Mouse (Mus musculus) liver, embryonic 13.5 days (tissue): ENCODE data around the gene Chaf1a. TPM values are rescaled to one million over a fixed set of nuclear protein-coding genes. Genes with fewer than 3 reads are reported as not detected.
"Not testable (repeated sequence)": the region's sequence is repeated elsewhere in the genome, so short reads cannot be mapped to it uniquely, and the experiment has no call there.

Experiments
- ATAC-seq: fragments of 200-750 bp; cut with Nextera tagmentation; 2 replicates; pipeline ENCODE4 v1.8.0; 2017; ENCODE audit warnings: low read depth, mild to moderate bottlenecking, moderate number of reproducible peaks, moderate library complexity
- DNase-seq: peaks from one replicate; pipeline ENCODE4 v3.0.0; 2022
- H3K27ac ChIP-seq: fragments of 300-500 bp; sonication (generic); 2 replicates; pipeline ENCODE4 v1.5.1; 2015; ENCODE audit warnings: moderate library complexity, mild to moderate bottlenecking, inconsistent platforms
- H3K27me3 ChIP-seq: fragments of 300-500 bp; sonication (generic); 2 replicates; pipeline ENCODE4 v1.6.1; 2015; ENCODE audit warnings: mild to moderate bottlenecking, inconsistent platforms
- H3K36me3 ChIP-seq: fragments of 300-500 bp; sonication (generic); 2 replicates; pipeline ENCODE4 v1.6.1; 2015; ENCODE audit warnings: mild to moderate bottlenecking, inconsistent platforms
- H3K4me1 ChIP-seq: fragments of 300-500 bp; sonication (generic); replicated peaks from 2 replicates; pipeline ENCODE4 v1.6.1; 2015; ENCODE audit warnings: inconsistent platforms
- H3K4me2 ChIP-seq: fragments of 300-500 bp; sonication (generic); 2 replicates; pipeline ENCODE4 v1.6.1; 2015; ENCODE audit warnings: inconsistent platforms, mild to moderate bottlenecking, moderate library complexity
- H3K4me3 ChIP-seq: fragments of 300-500 bp; sonication (generic); replicated peaks from 2 replicates; pipeline ENCODE4 v1.5.1; 2015; ENCODE audit warnings: mild to moderate bottlenecking, inconsistent platforms
- H3K9ac ChIP-seq: fragments of 300-500 bp; sonication (generic); 2 replicates; pipeline ENCODE4 v1.6.1; 2015; ENCODE audit warnings: mild to moderate bottlenecking, inconsistent platforms
- H3K9me3 ChIP-seq: fragments of 300-500 bp; sonication (generic); replicated peaks from 2 replicates; pipeline ENCODE4 v1.6.1; 2016; ENCODE audit warnings: inconsistent platforms
- WGBS: fragments of 180-500 bp; shearing (Covaris S2); methylation state at CpG from one replicate; pipeline ENCODE4 v1.1.7; 2015; ENCODE audit not compliant: insufficient replicate concordance; 5-methylcytosine and 5-hydroxymethylcytosine counted together
- polyA plus RNA-seq: library from polyadenylated mRNA; unstranded; fragments of >200 nt; fragmentation: Nextera tagmentation; extraction: Ambion mirVana; gene quantifications from 2 replicates; pipeline ENCODE4 v1.2.1, GENCODE M21; 2015

The Chaf1a gene
- polyA plus RNA-seq, 1 experiment from 2014 or later = 19.8 TPM

DNA sequence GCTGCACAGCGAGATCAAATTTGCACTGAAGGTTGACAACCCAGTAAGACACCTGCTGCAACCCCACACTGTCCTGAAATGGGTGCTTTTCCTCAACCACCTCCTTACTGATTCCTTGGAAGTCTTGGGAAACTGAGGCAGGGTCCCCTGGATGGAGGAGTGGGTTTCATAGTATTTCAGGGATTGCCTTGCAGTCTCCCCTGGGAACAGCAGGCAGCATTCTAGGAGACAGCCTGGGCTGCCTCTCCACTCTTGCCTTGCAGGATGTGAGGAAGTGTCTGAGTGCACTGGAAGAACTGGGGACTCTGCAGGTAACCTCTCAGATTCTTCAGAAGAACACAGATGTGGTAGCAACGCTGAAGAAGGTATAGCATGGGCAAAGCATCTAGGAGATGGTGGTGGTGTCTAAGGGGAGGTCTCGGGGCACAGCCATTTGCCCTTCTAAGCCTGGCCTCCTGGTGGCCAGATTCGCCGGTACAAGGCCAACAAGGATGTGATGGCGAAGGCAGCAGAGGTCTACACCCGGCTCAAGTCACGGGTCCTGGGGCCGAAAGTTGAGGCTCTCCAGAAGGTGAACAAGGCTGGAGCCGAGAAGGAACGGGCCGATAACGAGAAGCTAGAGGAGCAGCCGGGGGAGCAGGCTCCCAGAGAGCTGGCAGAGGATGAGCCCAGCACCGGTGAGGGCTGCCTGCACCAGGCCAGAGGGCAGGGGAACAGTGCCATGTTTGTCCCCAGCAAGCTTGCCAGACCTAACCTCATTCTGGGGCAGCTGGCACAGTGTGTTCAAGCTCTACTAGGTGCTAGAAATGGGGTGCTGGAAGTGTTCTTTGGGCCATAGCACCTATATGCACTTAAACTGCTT lies 58.7 kb downstream of the Chaf1a start:
- Histone ChIP-seq H3K27me3 (no peaks in the 10 kb centered on the region), H3K4me2 (no peak overlapping the region), H3K4me3 (no peak overlapping the region), H3K9me3 (no peaks in the 10 kb centered on the region), H3K27ac (no peak overlapping the region), H3K4me1 (no peaks in the 10 kb centered on the region), H3K9ac (no peak overlapping the region), H3K36me3 (peaks cover 94% of the 10 kb centered on the region)
- ATAC-seq = no peak
- no peak for DNase-seq
- WGBS = 91% methylated on average over 15 of the region's 15 CpGs

DNA sequence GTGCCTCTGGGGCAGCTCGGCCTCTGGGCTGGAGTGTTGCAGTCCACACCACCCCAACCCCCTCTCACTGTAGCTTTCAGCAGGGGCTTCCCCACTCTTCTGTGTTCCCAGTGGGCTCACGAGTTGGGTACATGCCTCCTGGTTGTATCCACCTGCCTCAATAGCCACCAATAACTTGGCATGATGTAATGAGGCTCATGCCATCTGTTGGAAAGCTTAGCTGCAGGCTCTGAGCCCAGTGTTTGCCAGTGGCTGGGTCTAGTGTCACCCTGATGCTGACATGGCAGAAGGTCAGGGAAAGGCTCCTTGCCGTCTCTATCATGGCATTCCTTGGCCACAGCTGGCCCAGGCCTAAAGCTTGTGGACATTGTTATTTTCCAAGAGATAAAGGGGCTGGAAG lies 60.6 kb downstream of the Chaf1a start:
- peaks cover 82% of the 10 kb centered on the region for H3K36me3 ChIP-seq
- H3K9me3 ChIP-seq = no peaks in the 10 kb centered on the region
- WGBS = 81% methylated on average over 3 of the region's 3 CpGs
- H3K4me3 ChIP-seq = no peak overlapping the region
- H3K4me1 ChIP-seq = no peaks in the 10 kb centered on the region
- DNase-seq (no peak), ATAC-seq (no peak)
- no peak overlapping the region for H3K4me2 ChIP-seq
- H3K27ac ChIP-seq = no peak overlapping the region
- H3K9ac ChIP-seq = no peak overlapping the region
- no peaks in the 10 kb centered on the region for H3K27me3 ChIP-seq

- H3K4me1 ChIP-seq = no peaks in the 10 kb centered on the region
- H3K36me3 ChIP-seq = peaks cover 69% of the 10 kb centered on the region
- DNase-seq (no peak), ATAC-seq (no peak)
- H3K4me2 ChIP-seq = no peak overlapping the region
- H3K9me3 ChIP-seq = no peaks in the 10 kb centered on the region
- H3K27ac ChIP-seq = no peak overlapping the region
- WGBS = 72% methylated on average over 5 of the region's 5 CpGs
- H3K27me3 ChIP-seq = no peaks in the 10 kb centered on the region
- no peak overlapping the region for H3K4me3 ChIP-seq
- H3K9ac ChIP-seq = no peak overlapping the region
These were observed 61.9 kb downstream of the Chaf1a start for GRCm38 (mm10) chr17:56102158-56102557.

DNA sequence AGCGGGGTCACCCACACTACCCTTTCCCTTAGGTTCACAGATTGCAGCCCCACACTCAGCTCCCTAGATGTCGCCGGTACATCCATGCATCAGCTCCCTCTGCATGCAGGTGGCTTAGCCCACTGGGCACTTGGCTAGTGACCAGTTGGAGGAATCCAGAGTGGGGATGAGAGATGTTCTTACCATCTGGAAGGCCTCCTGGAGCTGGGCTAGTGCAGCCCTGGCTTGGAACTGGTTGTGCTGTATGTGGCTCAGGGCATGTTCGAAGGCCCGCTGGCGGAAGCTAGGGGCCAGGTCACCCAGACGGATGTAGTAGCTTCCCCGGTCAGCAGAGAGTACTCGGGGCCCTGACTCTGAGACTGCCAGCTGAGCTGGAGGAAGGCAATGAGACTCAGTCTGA lies 62.7 kb downstream of the Chaf1a start:
- Histone ChIP-seq H3K4me1 (no peaks in the 10 kb centered on the region), H3K27ac (no peak overlapping the region), H3K9me3 (no peaks in the 10 kb centered on the region), H3K36me3 (peaks cover 61% of the 10 kb centered on the region), H3K4me2 (no peak overlapping the region), H3K9ac (no peak overlapping the region), H3K4me3 (no peak overlapping the region), H3K27me3 (no peaks in the 10 kb centered on the region)
- no peak for ATAC-seq
- WGBS = 83% methylated on average over 9 of the region's 9 CpGs
- DNase-seq = no peak

GRCm38 (mm10) chr17:56103465-56104285 lies 63.4 kb downstream of the Chaf1a start:
- Histone ChIP-seq H3K4me3 (no peak overlapping the region), H3K4me1 (0 out of 2 replicates have a peak, but pooled peaks cover 2% of the 10 kb centered on the region), H3K27me3 (no peaks in the 10 kb centered on the region), H3K27ac (no peak overlapping the region), H3K9ac (no peak overlapping the region), H3K9me3 (no peaks in the 10 kb centered on the region), H3K36me3 (peaks cover 53% of the 10 kb centered on the region), H3K4me2 (no peak overlapping the region)
- DNase-seq (no peak), ATAC-seq (no peak)
- 86% methylated on average over 8 of the region's 8 CpGs for WGBS

DNA sequence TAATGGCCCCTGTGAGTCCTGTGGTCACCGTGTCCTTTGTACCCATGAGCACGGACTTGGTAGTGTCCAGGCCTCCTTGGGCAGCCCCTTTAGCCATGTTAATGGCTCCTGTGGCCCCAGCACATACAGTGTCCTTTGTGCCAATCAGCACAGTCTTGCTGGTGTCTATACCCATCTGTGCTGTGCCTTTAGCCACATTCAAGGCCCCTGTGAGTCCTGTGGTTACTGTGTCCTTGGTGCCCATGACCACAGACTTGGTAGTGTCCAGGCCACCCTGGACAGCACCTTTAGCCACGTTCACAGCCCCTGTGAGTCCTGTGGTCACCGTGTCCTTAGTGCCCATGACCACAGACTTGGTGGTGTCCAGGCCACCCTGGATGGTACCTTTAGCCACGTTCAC lies 64.6 kb downstream of the Chaf1a start:
- H3K9ac ChIP-seq, ATAC-seq, H3K27ac ChIP-seq, H3K4me3 ChIP-seq, H3K9me3 ChIP-seq, H3K27me3 ChIP-seq, DNase-seq, H3K4me1 ChIP-seq, H3K4me2 ChIP-seq: not testable (repeated sequence)
- 64% methylated on average over 2 of the region's 5 CpGs for WGBS
- peaks cover 43% of the 10 kb centered on the region for H3K36me3 ChIP-seq

GRCm38 (mm10) chr17:56106436-56106835 lies 66.2 kb downstream of the Chaf1a start:
- WGBS = 81% methylated on average over 4 of the region's 4 CpGs

DNA sequence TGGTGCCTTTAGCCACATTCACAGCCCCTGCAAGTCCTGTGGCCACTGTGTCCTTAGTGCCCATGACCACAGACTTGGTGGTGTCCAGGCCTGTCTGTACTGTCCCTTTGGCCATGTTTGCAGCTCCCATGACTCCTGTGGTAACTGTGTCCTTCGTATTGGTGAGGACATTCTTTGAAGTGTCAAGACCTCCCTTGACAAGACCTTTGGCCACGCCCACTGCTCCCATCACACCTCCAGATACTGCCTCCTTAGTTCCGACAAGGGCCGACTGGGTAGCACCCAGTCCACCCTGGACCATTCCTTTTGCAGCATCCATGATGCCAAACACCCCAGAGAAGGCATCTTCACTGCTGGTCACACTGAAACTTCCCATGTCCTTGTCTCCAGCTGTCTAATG lies 66.7 kb downstream of the Chaf1a start:
- WGBS = 59% methylated on average over 4 of the region's 4 CpGs
- Histone ChIP-seq H3K27me3 (no peaks in the 10 kb centered on the region), H3K9ac (no peak overlapping the region), H3K4me1 (0 out of 2 replicates have a peak, but pooled peaks cover 3% of the 10 kb centered on the region), H3K36me3 (peaks cover 21% of the 10 kb centered on the region), H3K4me3 (no peak overlapping the region), H3K9me3 (no peaks in the 10 kb centered on the region), H3K4me2 (no peak overlapping the region), H3K27ac (no peak overlapping the region)
- DNase-seq (no peak), ATAC-seq (no peak)

More at GRCm38 (mm10) chr17:56106436-56106835, 66.2 kb downstream of the Chaf1a start:
- not testable (repeated sequence) for H3K4me2 ChIP-seq, H3K27me3 ChIP-seq, H3K9ac ChIP-seq, H3K9me3 ChIP-seq, H3K4me1 ChIP-seq, DNase-seq, H3K4me3 ChIP-seq, H3K27ac ChIP-seq, ATAC-seq
- H3K36me3 ChIP-seq = peaks cover 27% of the 10 kb centered on the region

DNA sequence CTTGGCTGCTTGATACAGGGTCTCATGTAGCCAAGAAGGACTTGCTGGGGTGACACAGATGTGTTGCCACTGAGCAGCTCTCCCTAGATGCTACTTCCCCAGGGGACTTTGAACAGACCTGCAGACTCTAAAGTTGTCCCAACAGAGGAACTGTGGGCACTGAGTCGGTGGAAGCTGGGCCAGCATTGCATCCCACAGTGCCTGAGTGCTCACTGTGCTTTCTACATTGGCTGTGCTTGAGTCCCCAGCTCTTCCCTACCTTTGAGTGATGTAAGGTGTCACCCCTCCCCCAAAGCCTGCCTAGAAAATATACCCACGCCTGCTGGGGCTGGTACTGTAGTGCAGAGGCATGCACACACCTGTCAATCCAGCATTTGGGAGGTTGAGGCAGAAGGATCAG lies 67.5 kb downstream of the Chaf1a start:
- 61% methylated on average over 2 of the region's 2 CpGs for WGBS
- DNase-seq (no peak), ATAC-seq (no peak)
- Histone ChIP-seq H3K27ac (no peak overlapping the region), H3K4me3 (no peak overlapping the region), H3K4me1 (0 out of 2 replicates have a peak, but pooled peaks cover 3% of the 10 kb centered on the region), H3K27me3 (no peaks in the 10 kb centered on the region), H3K9me3 (no peaks in the 10 kb centered on the region), H3K36me3 (peaks cover 14% of the 10 kb centered on the region), H3K4me2 (no peak overlapping the region), H3K9ac (no peak overlapping the region)

DNA sequence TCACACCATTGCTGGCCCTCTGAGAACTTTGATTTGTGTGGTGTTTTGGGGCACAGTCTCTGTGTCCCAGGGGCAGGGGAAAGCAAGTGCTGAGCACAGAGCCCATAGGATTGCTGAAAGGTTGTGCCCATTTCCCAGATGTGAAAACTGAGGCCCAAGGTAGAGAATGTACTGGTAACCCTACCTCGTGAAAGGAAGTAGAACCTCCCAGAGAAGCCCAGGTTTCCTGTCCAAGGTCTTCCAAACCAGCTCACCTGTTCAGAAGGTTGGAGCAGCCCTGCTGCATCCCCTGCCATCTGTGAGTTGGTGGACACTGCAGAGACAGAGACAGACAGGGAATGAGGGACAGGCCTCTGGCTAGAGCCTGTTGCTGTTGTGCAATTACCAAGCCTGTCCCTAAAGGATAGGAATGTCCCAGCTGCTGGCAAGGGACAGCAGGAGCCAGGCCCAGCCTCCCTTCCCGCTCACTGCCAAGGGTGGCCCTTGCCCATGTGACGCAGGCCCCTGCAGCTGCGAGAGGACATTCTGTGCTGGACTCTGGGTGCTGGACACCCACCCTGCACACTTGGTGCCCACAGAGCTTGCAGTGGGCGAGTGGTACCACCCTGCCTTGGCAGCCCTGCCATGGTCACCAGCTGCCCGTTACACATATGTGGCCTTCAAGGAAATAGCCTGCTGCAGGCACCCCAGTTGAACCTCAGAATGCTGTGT lies 68.2 kb downstream of the Chaf1a start:
- Histone ChIP-seq H3K9ac (no peak overlapping the region), H3K36me3 (0 out of 2 replicates have a peak, but pooled peaks cover 6% of the 10 kb centered on the region), H3K27me3 (no peaks in the 10 kb centered on the region), H3K4me1 (0 out of 2 replicates have a peak, but pooled peaks cover 3% of the 10 kb centered on the region), H3K27ac (no peak overlapping the region), H3K4me3 (no peak overlapping the region), H3K4me2 (no peak overlapping the region), H3K9me3 (no peaks in the 10 kb centered on the region)
- 72% methylated on average over 6 of the region's 6 CpGs for WGBS
- 0 out of 2 replicates have a peak, but pooled peaks have one; percentile 19 for ATAC-seq
- DNase-seq = no peak
